Mouse (Mus musculus) hindlimb bud, embryonic 11.5 days (tissue): ENCODE data around the gene Bicd2.

Experiments used
- DNase-seq: peaks from one replicate; pipeline ENCODE4 v3.0.0-alpha.2; 2012; ENCODE audit warnings: low read depth, low spot score; ENCODE audit errors: extremely low spot score

Bicd2 gene

GRCm38 (mm10) chr13:49324871-49325270 is 16.5 kb upstream of the Bicd2 start:
- DNase-seq, result no peak

GRCm38 (mm10) chr13:49326246-49327206 is 14.9 kb upstream of the Bicd2 start:
- peak; percentile 31 for DNase-seq

GRCm38 (mm10) chr13:49328101-49328500 is 13.3 kb upstream of the Bicd2 start:
- no peak for DNase-seq

- DNase-seq, result no peak
Observed at GRCm38 (mm10) chr13:49333250-49333649, 8.1 kb upstream of the Bicd2 start.

GRCm38 (mm10) chr13:49335077-49335982 is 6.1 kb upstream of the Bicd2 start:
- DNase-seq, result no peak

- DNase-seq, result no peak
Observed at GRCm38 (mm10) chr13:49338893-49339546, 2.4 kb upstream of the Bicd2 start.

GRCm38 (mm10) chr13:49341831-49342722 is 692 bp downstream of the Bicd2 start:
- no peak for DNase-seq

GRCm38 (mm10) chr13:49342723-49343100 is 1.3 kb downstream of the Bicd2 start:
- no peak for DNase-seq

GRCm38 (mm10) chr13:49344567-49344966 is 3.2 kb downstream of the Bicd2 start:
- DNase-seq, result no peak

GRCm38 (mm10) chr13:49345476-49345875 is 4.1 kb downstream of the Bicd2 start:
- DNase-seq, result no peak

GRCm38 (mm10) chr13:49348522-49348921 is 7.1 kb downstream of the Bicd2 start:
- no peak for DNase-seq

- no peak for DNase-seq
Observed at GRCm38 (mm10) chr13:49349335-49349734, 8.0 kb downstream of the Bicd2 start.

- DNase-seq, result no peak
Observed at GRCm38 (mm10) chr13:49349836-49350505, 8.6 kb downstream of the Bicd2 start.

GRCm38 (mm10) chr13:49352581-49353159 is 11.3 kb downstream of the Bicd2 start:
- DNase-seq, result no peak

- DNase-seq, result no peak
Observed at GRCm38 (mm10) chr13:49353422-49353821, 12.0 kb downstream of the Bicd2 start.

GRCm38 (mm10) chr13:49353991-49354507 is 12.7 kb downstream of the Bicd2 start:
- DNase-seq, result no peak

- no peak for DNase-seq
Observed at GRCm38 (mm10) chr13:49355461-49356061, 14.2 kb downstream of the Bicd2 start.

GRCm38 (mm10) chr13:49356090-49356489 is 14.7 kb downstream of the Bicd2 start:
- no peak for DNase-seq
